Mouse (Mus musculus): ENCODE results near the gene Synm.

DNA sequence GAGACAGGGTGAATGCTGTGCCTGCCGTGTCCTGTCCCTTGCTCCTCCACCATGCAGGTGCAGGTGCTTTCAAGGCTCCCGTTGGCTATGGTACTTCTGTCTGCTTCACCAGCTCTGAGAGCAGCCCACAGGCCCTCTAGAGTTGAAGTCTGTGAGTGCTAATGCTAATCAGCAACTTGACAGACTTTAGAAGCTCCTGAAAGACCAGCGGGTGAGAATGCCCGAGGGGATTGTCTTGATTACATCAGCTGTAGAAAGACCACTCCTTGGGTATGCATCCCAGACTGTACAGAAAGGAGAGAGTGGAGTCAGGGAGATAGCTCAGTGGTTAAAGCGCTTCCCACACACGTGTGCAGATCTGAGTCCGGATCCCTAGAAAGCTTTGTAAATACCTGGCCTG is 31.7 kb upstream of the Synm start:
- TF ChIP-seq POLR2A (IDR thresholded peaks at IDR 0.05; ENCODE audit: borderline replicate concordance, low read depth, low read length), result no peak
- TF ChIP-seq CTCF (IDR thresholded peaks at IDR 0.05; ENCODE audit: low read depth, low read length), result no peak

Data from bone marrow macrophage, adult 2 months (primary cell).